14 mouse cellular contexts compared by ENCODE assay signal in the genomic region with DNA sequence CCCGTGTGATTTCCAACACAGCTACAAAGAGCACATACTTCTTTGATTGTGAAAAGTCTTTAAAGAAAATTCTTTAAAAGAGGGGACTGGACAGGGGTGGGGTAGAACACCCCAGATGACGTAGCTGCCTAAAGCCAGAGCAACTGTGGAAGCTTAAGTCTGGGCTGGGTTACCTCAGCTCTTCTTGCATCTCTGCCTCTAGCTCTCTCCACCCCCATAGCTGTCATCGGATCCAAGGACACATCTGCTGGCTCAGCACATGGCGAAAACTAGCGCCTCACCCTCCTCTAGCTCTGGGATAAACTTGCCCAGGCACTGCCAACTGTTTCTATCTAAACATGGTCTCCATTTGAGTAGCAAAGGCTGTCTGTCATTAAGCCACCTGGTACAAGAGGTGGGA. TPM values are rescaled to one million over a fixed set of nuclear protein-coding genes. Genes with fewer than 3 reads are reported as not detected.
DNase-seq lines count a peak whose midpoint lies in the region; ATAC-seq and TF ChIP-seq lines count a peak whose summit lies in the region.
"Had no signal": no experiment of that assay in that cellular context is flagged by ENCODE, and none has a peak within 500 bp of the region (broad histone marks: within the 10 kb centered on the region; RNA-seq: fewer than 3 reads in every experiment).

No protein-coding gene starts in this region.

- no peak overlapping the region for H3K4me2 ChIP-seq in heart, postnatal 0 days (ENCODE audit: low read depth, low read length)
- H3K4me2 ChIP-seq in liver, embryonic 11.5 days, result no peak overlapping the region
- H3K4me2 ChIP-seq: forebrain, embryonic 12.5 days had no signal

- H3K4me3 ChIP-seq in heart, postnatal 0 days (ENCODE audit: low read depth, low read length), result no peak overlapping the region
- H3K4me3 ChIP-seq in liver, embryonic 11.5 days (ENCODE audit: low read depth, low read length), result no peak overlapping the region
- H3K4me3 ChIP-seq: forebrain, embryonic 12.5 days; midbrain, embryonic 10.5 days had no signal

- DNase-seq in adrenal gland, postnatal 10 days, result peak; percentile 35
- DNase-seq in adrenal gland, postnatal 4 days (ENCODE audit: low spot score in 2 of 2), result no peak
- peak; percentile 50 for DNase-seq in heart, postnatal 0 days (ENCODE audit: low spot score)
- DNase-seq in heart, postnatal 4 days, result no peak
- DNase-seq in lung, postnatal 10 days, result peak; percentile 16
- DNase-seq in lung, postnatal 4 days, result no peak
- no peak for DNase-seq in liver, embryonic 11.5 days (ENCODE audit: low spot score)
- DNase-seq: layer of hippocampus, postnatal 36 days; thymus, postnatal 25 days had no signal

- no peak for TF ChIP-seq CTCF in heart, postnatal 0 days (IDR thresholded peaks at IDR 0.05; ENCODE audit: low read depth)

- no peak for TF ChIP-seq EP300 in heart, postnatal 0 days (IDR thresholded peaks at IDR 0.05; ENCODE audit: low read depth)

- ATAC-seq in heart, postnatal 0 days (ENCODE audit: insufficient read depth, low read depth), result no peak; the same call in 1 of the 2 replicates
- no peak for ATAC-seq in megakaryocyte, adult 5-6 weeks (ENCODE audit: poor library complexity, severe bottlenecking)
- ATAC-seq in liver, embryonic 11.5 days (replicated peaks; ENCODE audit: low FRiP score), result no peak
- ATAC-seq: intestine, postnatal 0 days had no signal

- no peak overlapping the region for H3K9ac ChIP-seq in heart, postnatal 0 days (replicated peaks; ENCODE audit: low read depth, low read length)
- no peak overlapping the region for H3K9ac ChIP-seq in liver, embryonic 11.5 days (ENCODE audit: low read depth, low read length)
- H3K9ac ChIP-seq: forebrain, embryonic 12.5 days; liver, embryonic 14.5 days had no signal

- H3K27ac ChIP-seq in heart, postnatal 0 days (ENCODE audit: low read depth), result no peak overlapping the region
- H3K27ac ChIP-seq in liver, embryonic 11.5 days (ENCODE audit: low read depth, low read length), result no peak overlapping the region
- H3K27ac ChIP-seq: forebrain, embryonic 12.5 days; liver, embryonic 14.5 days; midbrain, embryonic 10.5 days had no signal

- H3K27me3 ChIP-seq in heart, postnatal 0 days (ENCODE audit: control insufficient read depth, insufficient read depth, low read length), result no peaks in the 10 kb centered on the region
- H3K27me3 ChIP-seq in liver, embryonic 11.5 days (replicated peaks; ENCODE audit: control insufficient read depth, insufficient read depth, low read length), result no peaks in the 10 kb centered on the region
- H3K27me3 ChIP-seq: forebrain, embryonic 12.5 days had no signal

- WGBS in heart, postnatal 0 days, result 28% methylated on average over 5 of the region's 5 CpGs
- 52% methylated on average over 5 of the region's 5 CpGs for WGBS in liver, embryonic 11.5 days

- H3K36me3 ChIP-seq in heart, postnatal 0 days (replicated peaks; ENCODE audit: control insufficient read depth, insufficient read depth, low read length), result no peaks in the 10 kb centered on the region
- H3K36me3 ChIP-seq in liver, embryonic 11.5 days (ENCODE audit: control insufficient read depth, insufficient read depth, low read length), result no peaks in the 10 kb centered on the region
- H3K36me3 ChIP-seq: forebrain, embryonic 12.5 days had no signal

- H3K9me3 ChIP-seq in heart, postnatal 0 days (replicated peaks; ENCODE audit: control insufficient read depth, low read length), result no peaks in the 10 kb centered on the region
- H3K9me3 ChIP-seq in liver, embryonic 11.5 days (ENCODE audit: control insufficient read depth, low read length), result no peaks in the 10 kb centered on the region
- H3K9me3 ChIP-seq: forebrain, embryonic 12.5 days; midbrain, embryonic 10.5 days had no signal

- peaks cover 2% of the 10 kb centered on the region; the same call in 1 of the 2 replicates for H3K4me1 ChIP-seq in heart, postnatal 0 days (ENCODE audit: control insufficient read depth, insufficient read depth)
- H3K4me1 ChIP-seq in liver, embryonic 11.5 days (replicated peaks; ENCODE audit: control insufficient read depth, insufficient read depth, low read length), result peaks cover 5% of the 10 kb centered on the region; the same call in 1 of the 2 replicates

RNA-seq across cellular contexts. Expression of a gene that starts 34.9 kb away (rescaled TPM):
- total RNA-seq in adrenal gland, postnatal 10 days (2021), result 1 to 10 TPM; 2.8 to 4.0 TPM
- 1 to 10 TPM; 8.3 to 8.5 TPM for total RNA-seq in adrenal gland, postnatal 4 days (2021)
- 3.1 and 3.2 TPM in 2 replicates for total RNA-seq in heart, postnatal 0 days (2014; rRNA removed; ENCODE audit: low replicate concordance)
- polyA plus RNA-seq in heart, postnatal 0 days (2015; fragmentation: Nextera tagmentation; extraction: Ambion mirVana), result 1.7 and 2.2 TPM in 2 replicates
- 1 to 10 TPM; 4.5 to 4.6 TPM for total RNA-seq in heart, postnatal 4 days (2021)
- total RNA-seq in megakaryocyte, adult 5-6 weeks (2015), result not detected in 2 replicates
- not detected in 2 replicates for total RNA-seq in megakaryocyte, adult 5-6 weeks (2017)
- polyA plus RNA-seq in liver, embryonic 11.5 days (2014; fragmentation: Nextera tagmentation; extraction: Ambion mirVana), result 9.9 and 10.4 TPM in 2 replicates

RNA-seq across cellular contexts. Expression of a gene that starts 35.0 kb away (rescaled TPM):
- 100 to 1,000 TPM in 1 of 2 experiments, 10 to 100 TPM in 1; 97.3 to 102 TPM for total RNA-seq in adrenal gland, postnatal 10 days (2021)
- total RNA-seq in adrenal gland, postnatal 4 days (2021), result 100 to 1,000 TPM; 191 to 197 TPM
- 53.7 and 55.9 TPM in 2 replicates for total RNA-seq in heart, postnatal 0 days (2014; rRNA removed; ENCODE audit: low replicate concordance)
- polyA plus RNA-seq in heart, postnatal 0 days (2015; fragmentation: Nextera tagmentation; extraction: Ambion mirVana), result 26.3 and 28.5 TPM in 2 replicates
- 10 to 100 TPM; 69.5 to 75.3 TPM for total RNA-seq in heart, postnatal 4 days (2021)
- 0.09 TPM in 1 of 2 replicates, not detected in the other for total RNA-seq in megakaryocyte, adult 5-6 weeks (2015)
- total RNA-seq in megakaryocyte, adult 5-6 weeks (2017), result under 0.01 TPM in 1 of 2 replicates, not detected in the other
- polyA plus RNA-seq in liver, embryonic 11.5 days (2014; fragmentation: Nextera tagmentation; extraction: Ambion mirVana), result 181 and 193 TPM in 2 replicates

Comparison
In these comparisons a context has a peak if more than half of its experiments do, and no peak if none do; other contexts are left out.
1. DNase-seq: peak in adrenal gland, postnatal 10 days (single experiment), heart, postnatal 0 days (single experiment) and lung, postnatal 10 days (single experiment); none in adrenal gland, postnatal 4 days (0 of 2), heart, postnatal 4 days (single experiment), lung, postnatal 4 days (0 of 2) and liver, embryonic 11.5 days (single experiment).
2. RNA of a gene that starts 35.0 kb away (total RNA-seq): 191 to 197 TPM in adrenal gland, postnatal 4 days, 97.3 to 102 TPM in adrenal gland, postnatal 10 days, 69.5 to 75.3 TPM in heart, postnatal 4 days and 53.7 to 55.9 TPM in heart, postnatal 0 days; under 0.01 to 0.09 TPM in megakaryocyte, adult 5-6 weeks; every median in the first group is over 10 times any median in the second.